Mouse (Mus musculus) splenic B cell, adult 2 months (primary cell): ENCODE results near the gene Slx4ip.
"Not testable (repeated sequence)": the region's sequence is repeated elsewhere in the genome, so short reads cannot be mapped to it uniquely, and the experiment has no call there.

Experiments used
- DNase-seq: peaks from one replicate; pipeline ENCODE4 v3.0.0-alpha.2; 2011; ENCODE audit warnings: low read depth, low spot score
- H3K27me3 ChIP-seq: 2 replicates; pipeline ENCODE4 v1.6.1; 2012; ENCODE audit warnings: mild to moderate bottlenecking, low read length, moderate library complexity, mixed read lengths; ENCODE audit not compliant: control insufficient read depth, poor library complexity, insufficient read depth, severe bottlenecking
- H3K36me3 ChIP-seq: 2 replicates; pipeline ENCODE4 v1.6.1; 2012; ENCODE audit warnings: mild to moderate bottlenecking, low read length, moderate library complexity, mixed read lengths; ENCODE audit not compliant: control insufficient read depth, poor library complexity, insufficient read depth, severe bottlenecking

The Slx4ip gene

DNA sequence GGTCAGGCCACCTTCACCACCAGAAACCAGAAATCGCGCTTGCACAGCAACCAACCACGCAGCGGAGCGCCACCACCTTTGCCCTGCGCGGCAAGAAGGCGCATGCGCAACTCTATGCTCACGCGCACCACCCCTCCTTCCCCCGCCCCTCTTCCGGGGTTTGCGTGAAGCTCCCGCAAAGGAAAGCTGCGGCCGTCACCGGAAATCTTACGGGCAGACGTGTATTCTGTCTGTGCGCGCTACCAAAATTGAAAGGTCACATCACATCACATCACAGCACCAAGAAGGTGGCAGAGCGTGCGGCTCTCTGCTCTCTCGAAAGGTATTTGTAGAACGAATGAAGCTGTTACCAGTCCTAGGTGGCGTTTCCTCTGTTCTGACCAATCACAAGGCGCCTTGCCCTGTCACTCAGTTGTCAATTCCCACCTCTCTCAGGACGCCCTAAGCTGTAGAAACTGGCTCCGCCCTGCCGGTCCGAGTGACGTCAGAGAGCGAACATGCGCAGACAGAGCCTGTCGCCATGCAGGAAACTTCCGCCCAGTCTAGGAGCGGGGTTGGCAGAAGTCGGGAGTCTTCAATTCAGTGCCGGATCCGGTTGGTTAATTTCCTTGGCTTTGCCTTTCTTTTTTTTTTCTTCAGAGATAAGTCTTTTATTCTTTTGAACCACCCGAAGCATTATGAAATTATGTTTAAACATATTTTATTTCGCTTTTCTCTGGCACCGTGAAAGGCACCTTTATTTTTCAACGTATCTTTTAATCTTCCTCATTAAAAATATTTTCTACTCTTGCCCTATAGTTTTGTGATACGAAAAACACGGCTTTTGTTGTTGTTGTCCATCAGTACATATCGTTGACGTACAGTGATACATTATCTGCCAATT is at the start of gene Slx4ip, which contains the start of the genes AL731706.1 and Mkks:
Slx4ip (plus strand) TSS at position 151 of the 883 bp plus-strand sequence.
AL731706.1 (minus strand) TSS at position 322 of the 883 bp plus-strand sequence.
Mkks (minus strand) TSS at position 322 of the 883 bp plus-strand sequence.
- peak; percentile 100 for DNase-seq
- no peaks in the 10 kb centered on the region for H3K36me3 ChIP-seq
- no peaks in the 10 kb centered on the region for H3K27me3 ChIP-seq

DNA sequence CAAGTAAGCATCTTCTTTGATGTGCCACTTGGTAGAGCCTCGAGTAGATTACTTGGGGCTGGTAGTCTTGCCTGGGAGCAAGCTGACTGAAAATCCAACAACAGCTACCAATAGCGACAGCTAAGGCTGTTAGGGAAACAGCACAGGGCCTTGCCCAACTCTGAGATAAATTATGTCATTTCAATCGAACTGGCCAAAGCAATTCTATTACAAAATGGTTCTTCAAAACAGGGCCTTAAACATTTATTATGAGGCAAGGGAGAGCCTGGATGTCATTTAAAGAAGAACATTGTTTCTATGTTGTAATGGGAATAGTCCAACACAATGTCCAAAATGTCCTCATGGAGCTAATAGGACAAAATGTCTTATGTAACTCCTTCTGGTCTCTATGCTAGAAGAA is 40.7 kb upstream of the Slx4ip start:
- DNase-seq, result no peak
- H3K27me3 ChIP-seq, result no peaks in the 10 kb centered on the region; the same call in 1 of the 2 replicates
- no peaks in the 10 kb centered on the region for H3K36me3 ChIP-seq

DNA sequence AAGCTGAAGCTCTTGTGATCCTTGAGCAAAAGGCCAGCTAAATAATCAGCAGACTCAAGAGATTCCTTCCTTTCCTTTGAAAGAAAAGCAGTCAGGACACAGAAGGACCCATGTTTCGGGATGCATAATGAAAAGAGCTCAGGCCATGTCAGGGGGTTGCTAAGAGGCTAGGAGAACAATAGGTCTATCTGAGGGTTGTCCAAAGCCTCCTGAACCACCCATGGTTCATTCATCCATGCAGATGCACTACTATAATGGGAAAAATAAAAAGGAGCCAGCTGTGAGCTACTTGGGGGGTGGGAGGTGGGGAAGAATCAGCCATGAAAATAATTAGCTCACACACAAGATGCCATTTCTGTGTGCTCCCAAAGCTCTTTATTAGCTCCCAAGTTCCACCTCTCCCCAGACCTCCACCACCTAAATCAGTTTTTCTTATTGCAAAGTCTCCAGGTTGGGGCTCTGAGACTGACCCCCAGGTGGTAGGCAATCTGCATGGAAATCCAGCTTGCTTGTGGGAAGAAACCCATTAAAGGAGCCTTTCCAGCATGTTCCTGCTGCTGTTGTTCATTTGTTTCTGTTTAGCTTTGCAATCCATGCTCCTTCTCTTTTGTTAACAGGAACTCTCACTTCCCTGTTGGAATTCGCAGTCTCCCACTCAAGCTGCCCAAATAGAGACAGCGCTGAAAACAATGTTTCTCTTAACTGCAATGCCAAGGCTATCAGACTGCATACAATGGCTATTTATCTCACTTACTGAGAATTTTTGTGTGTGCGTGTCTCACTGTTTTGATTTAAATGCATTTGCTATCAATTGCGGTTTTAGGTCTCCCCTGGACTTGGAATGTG is 36.3 kb upstream of the Slx4ip start:
- H3K36me3 ChIP-seq, result no peaks in the 10 kb centered on the region
- DNase-seq, result no peak

DNA sequence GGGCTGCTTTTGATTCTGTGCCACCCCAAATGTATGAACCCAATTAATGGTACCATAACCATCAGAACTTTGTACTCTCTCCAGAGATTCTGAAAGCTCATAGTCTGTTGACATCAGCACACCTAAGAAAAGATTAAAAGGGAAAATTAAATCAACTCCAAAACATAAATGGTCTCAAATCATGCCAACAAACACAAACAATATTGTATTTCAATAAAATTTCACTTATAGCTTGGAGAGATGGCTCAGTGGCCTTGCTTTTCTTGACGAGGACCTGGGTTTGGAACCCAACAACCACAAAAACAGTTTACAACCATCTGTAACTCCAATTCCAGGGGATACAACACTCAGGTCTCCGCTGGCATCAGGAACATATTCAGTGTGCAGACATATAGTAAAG is 5.4 kb upstream of the Slx4ip start, which contains the start of gene AL731706.2:
AL731706.2 (minus strand) TSS at position 101 of the 400 bp plus-strand sequence.
- no peak for DNase-seq
- no peaks in the 10 kb centered on the region for H3K27me3 ChIP-seq
- peaks cover 3% of the 10 kb centered on the region for H3K36me3 ChIP-seq

More for the DNA sequence above, 36.3 kb upstream of the Slx4ip start:
- H3K27me3 ChIP-seq, result no peaks in the 10 kb centered on the region; the same call in 1 of the 2 replicates

DNA sequence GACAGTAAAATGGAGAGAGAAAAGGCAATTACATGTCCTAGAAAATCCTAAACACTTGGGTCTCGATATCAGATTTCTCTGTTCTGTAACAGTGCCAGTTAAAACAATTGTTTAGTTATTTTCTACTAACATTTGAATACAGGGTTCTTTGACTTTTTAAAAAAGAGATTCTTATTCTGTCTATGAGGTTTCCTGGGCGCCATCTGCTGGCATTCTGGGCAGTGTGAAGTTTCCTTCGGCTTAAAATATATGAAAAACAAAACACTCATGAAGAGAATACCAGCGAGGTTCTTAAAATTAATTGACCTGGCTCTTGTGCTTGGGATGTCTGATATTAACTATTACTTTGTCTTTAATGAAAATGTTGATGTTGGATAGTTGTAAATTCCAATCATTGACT is 4.2 kb upstream of the Slx4ip start:
- Histone ChIP-seq H3K27me3 (no peaks in the 10 kb centered on the region), H3K36me3 (peaks cover 3% of the 10 kb centered on the region)
- peak; percentile 23 for DNase-seq

DNA sequence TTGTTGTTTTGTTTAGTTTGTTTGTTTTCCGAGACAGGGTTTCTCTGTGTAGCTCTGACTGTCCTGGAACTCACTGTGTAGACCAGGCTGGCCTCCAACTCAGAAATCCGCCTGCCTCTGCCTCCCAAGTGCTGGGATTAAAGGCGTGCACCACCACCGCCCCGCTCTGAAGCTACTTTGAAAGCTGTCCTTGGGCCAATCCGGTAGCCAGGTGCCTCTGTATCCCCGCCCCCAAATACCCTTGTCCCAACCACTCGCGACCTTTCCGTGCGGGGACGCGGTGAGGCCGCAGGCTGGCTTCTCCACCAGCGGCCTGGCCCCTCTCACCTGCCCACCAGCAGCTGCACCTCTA is 326 bp upstream of the Slx4ip start:
- H3K36me3 ChIP-seq, H3K27me3 ChIP-seq, DNase-seq: not testable (repeated sequence)

DNA sequence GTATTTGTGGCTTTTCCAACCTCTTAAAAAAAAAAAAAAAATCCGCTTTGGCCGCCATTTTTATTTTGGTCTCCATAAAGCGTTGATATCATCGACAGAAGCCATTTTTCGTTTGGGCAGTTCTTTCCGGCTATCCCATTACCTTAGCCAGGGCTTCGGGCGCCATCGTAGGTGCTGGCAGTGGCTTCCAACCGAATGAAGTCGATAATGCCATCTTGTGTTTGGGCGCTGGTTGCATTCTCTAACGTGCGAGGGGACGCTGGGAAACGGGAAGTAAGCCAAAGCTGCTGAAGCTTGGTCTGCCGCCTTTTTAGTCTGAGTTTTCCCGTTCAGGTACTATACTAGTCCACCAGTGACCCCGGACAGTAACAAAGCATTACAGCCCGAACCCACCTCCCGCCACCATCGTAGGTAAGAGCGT is 943 bp downstream of the Slx4ip start:
- peak; percentile 99 for DNase-seq
- no peaks in the 10 kb centered on the region for H3K27me3 ChIP-seq
- H3K36me3 ChIP-seq, result no peaks in the 10 kb centered on the region

DNA sequence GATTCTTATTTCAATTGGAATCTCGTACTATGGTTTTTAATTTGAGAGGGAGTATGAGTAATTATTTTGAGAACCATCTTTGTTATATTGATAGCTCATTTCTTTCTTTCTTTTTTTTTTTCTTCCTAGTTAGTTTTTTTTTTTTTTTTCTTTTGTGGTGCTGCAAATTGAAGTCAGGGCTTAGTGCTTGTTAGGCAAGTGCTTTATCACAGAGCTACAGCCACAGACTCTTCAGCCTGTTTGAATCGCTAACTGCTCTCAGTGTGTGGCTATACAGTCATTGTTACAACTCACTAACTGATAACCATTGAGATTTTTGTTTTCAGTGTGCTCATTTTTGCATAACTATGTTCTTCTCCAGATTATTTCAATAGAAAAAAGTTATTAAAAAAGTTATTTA is 3.5 kb downstream of the Slx4ip start:
- Histone ChIP-seq H3K27me3 (no peaks in the 10 kb centered on the region), H3K36me3 (no peaks in the 10 kb centered on the region)
- no peak for DNase-seq

DNA sequence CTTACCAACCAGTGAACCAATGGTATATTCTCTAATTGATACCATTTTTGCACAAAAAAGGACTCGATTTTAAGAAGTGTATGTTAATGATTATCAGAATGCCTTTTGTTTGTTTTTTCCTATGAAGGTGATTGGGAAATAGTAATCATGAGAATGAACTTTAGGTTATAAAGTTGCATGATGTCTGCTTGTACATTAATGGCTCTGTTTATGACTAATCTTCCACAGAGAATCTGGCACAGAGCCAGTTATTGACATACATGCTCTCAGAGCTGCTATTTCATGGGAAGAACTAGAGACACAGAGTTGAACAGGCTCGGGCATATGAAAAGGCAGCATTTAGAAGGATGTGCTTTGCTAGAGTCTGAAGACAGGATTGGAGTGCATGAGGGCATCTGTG is 5.1 kb downstream of the Slx4ip start:
- H3K36me3 ChIP-seq, result no peaks in the 10 kb centered on the region
- no peak for DNase-seq
- H3K27me3 ChIP-seq, result no peaks in the 10 kb centered on the region

DNA sequence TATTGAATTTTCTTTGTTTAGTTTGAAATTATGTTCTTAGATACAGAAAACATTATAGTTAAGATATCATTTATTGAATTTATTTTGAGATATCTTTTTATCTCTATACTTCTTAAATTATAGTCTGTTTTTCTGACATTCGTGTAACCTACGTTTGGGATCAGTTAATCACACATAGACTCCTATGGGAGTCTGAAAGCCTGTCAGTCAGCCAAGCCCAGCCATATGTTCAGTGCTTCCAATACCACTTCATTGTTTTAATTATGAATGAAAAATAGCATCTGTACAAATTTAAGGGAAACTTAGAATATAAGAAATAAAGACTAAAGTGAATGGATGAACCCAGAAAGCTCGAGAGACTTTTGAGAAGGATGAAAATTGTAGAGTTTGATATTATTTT is 17.6 kb downstream of the Slx4ip start:
- no peaks in the 10 kb centered on the region for H3K36me3 ChIP-seq
- H3K27me3 ChIP-seq, result no peaks in the 10 kb centered on the region
- no peak for DNase-seq

DNA sequence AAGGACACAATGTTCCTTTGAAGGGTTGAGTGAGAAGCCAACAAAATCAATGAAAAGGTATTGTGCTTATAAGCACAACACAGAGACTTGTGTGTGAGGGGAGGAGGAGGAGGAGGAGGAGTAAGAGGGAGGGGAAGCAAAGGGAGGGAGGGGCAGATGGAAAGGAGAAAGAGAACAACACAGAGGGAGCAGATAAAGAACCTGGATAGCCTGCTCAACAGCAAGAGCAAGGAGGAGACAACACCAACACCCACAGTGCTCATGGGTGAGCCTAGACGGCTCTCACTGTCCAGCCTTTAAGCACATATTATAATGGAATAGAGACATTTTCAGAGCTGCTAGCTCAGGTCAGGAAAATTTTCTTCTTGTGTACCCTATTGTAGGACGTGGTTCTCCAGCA is 18.3 kb downstream of the Slx4ip start:
- Histone ChIP-seq H3K27me3 (no peaks in the 10 kb centered on the region), H3K36me3 (no peaks in the 10 kb centered on the region)
- no peak for DNase-seq

DNA sequence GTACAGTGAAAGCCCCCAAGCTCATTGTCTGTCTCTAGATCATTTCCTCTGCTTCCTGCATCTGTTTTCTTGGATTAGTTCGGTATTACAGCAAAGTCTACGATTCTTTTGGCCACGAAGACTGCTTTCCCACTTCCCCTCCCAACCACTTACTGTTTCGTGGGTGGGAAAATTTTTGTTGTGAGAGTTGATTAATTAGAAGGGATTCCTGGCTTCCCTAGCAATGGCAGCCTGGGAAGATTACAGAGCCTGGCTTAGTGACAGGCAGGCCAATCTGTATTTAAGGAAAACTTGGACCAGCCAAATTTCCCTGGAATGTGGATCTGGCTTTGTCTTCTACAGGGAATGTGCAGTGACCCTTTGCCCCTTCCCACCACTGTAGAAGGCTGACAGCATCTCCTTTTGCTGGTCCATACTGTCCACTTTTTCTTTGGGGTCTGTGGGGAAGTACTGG is 21.0 kb downstream of the Slx4ip start:
- H3K36me3 ChIP-seq, result no peaks in the 10 kb centered on the region
- no peaks in the 10 kb centered on the region for H3K27me3 ChIP-seq
- DNase-seq, result no peak

DNA sequence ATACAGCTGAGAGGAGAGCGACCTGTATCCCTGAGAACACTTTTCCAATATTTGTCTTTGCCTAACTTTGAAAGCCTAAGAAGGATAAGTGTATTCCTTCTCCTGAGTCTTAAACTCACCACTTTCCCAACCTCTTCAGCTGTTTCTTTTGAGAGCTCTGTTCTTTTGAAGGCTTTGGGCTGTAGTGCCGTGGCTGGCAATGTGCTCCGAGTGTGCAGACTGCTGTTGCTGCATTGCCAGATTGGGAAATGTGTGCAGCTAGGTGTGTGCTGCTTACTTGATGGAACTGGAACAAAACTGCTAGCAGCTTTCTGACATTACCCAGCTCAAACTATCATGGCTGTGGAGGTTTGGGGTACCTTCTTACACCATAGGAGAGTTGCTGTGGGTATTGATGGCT is 22.0 kb downstream of the Slx4ip start:
- H3K27me3 ChIP-seq, result no peaks in the 10 kb centered on the region
- no peaks in the 10 kb centered on the region for H3K36me3 ChIP-seq
- no peak for DNase-seq

DNA sequence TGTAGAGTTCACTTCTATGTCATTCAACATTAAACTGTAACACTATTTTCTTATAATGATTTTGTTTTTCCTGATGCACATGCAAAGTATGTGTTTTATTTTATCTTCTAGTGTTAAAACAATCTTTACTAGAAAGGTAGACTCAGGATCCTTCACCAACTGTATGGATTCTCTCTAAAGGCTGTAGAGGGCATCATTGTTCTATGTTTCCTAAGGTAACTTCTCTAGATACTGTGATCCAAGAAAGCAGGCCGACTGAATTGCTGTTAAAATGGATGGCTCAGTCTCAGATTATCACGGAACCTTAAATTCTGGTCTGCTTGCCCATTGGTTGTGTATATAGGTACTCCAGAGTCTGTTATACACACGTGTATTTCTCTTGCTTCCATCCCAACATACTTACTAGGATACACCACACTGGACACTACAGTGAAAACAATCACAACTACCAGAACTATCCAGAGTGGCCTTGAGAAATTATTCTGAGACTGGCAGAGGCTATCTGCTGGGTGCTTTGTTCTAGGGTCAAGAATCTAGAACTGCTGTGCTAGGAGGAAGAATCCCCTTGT is 23.4 kb downstream of the Slx4ip start:
- Histone ChIP-seq H3K27me3 (no peaks in the 10 kb centered on the region), H3K36me3 (no peaks in the 10 kb centered on the region)
- DNase-seq, result peak; percentile 5
